In genomic region chr7:46084024-46084423, GRCm38 (mm10) we compare ENCODE assay signal across 23 mouse cellular contexts. TPM values are rescaled to one million over a fixed set of nuclear protein-coding genes. Genes with fewer than 3 reads are reported as not detected.
DNase-seq lines count a peak whose midpoint lies in the region; ATAC-seq lines count a peak whose summit lies in the region.
"Had no signal": no experiment of that assay in that cellular context is flagged by ENCODE, and none has a peak within 500 bp of the region (broad histone marks: within the 10 kb centered on the region; RNA-seq: fewer than 3 reads in every experiment).

No protein-coding gene starts in this region.

- no peak overlapping the region for H3K4me3 ChIP-seq in heart, embryonic 13.5 days
- H3K4me3 ChIP-seq in lung, embryonic 16.5 days (ENCODE audit: low read length), result no peak overlapping the region
- no peak overlapping the region for H3K4me3 ChIP-seq in neural tube, embryonic 13.5 days
- H3K4me3 ChIP-seq: embryonic facial prominence, embryonic 13.5 days; embryonic facial prominence, embryonic 15.5 days; erythroblast, embryonic 14.5 days; forebrain, embryonic 10.5 days; forebrain, embryonic 12.5 days had no signal

- DNase-seq in heart, adult 18-20 months, result no peak
- no peak for DNase-seq in lung, postnatal 4 days
- no peak for DNase-seq in neural tube, embryonic 10.5 days (ENCODE audit: extremely low spot score, low spot score)
- DNase-seq: adrenal gland, adult 2 months; adrenal gland, postnatal 25 days; cerebellum, adult 11 months; cerebellum, adult 18-20 months; cerebellum, adult 8-10 months; cerebellum, adult 9-11 months; cerebellum, postnatal 36 days; embryo, embryonic 11 days had no signal

- peak overlapping the region; percentile 29; the same call in 1 of the 2 replicates for H3K9ac ChIP-seq in heart, embryonic 13.5 days
- no peak overlapping the region for H3K9ac ChIP-seq in lung, embryonic 16.5 days (ENCODE audit: low read length)
- H3K9ac ChIP-seq in neural tube, embryonic 13.5 days, result no peak overlapping the region
- H3K9ac ChIP-seq: embryonic facial prominence, embryonic 13.5 days; embryonic facial prominence, embryonic 15.5 days; forebrain, embryonic 12.5 days had no signal

- H3K36me3 ChIP-seq in heart, embryonic 13.5 days, result peaks cover 54% of the 10 kb centered on the region
- peaks cover 4% of the 10 kb centered on the region for H3K36me3 ChIP-seq in lung, embryonic 16.5 days (ENCODE audit: control insufficient read depth, insufficient read depth, low read length)
- H3K36me3 ChIP-seq in neural tube, embryonic 13.5 days, result peaks cover 62% of the 10 kb centered on the region

- no peak overlapping the region; the same call in 1 of the 2 replicates for H3K27ac ChIP-seq in heart, embryonic 13.5 days (replicated peaks)
- H3K27ac ChIP-seq in lung, embryonic 16.5 days (ENCODE audit: low read length), result no peak overlapping the region
- H3K27ac ChIP-seq in neural tube, embryonic 13.5 days (replicated peaks), result no peak overlapping the region
- H3K27ac ChIP-seq: embryonic facial prominence, embryonic 13.5 days; forebrain, embryonic 10.5 days; forebrain, embryonic 12.5 days had no signal

- 74% methylated on average over 10 of the region's 10 CpGs for WGBS in heart, embryonic 13.5 days
- 71% methylated on average over 10 of the region's 10 CpGs for WGBS in lung, embryonic 16.5 days
- WGBS in neural tube, embryonic 13.5 days, result 90% methylated on average over 10 of the region's 10 CpGs

- H3K4me2 ChIP-seq in heart, embryonic 13.5 days, result no peak overlapping the region
- H3K4me2 ChIP-seq in lung, embryonic 16.5 days (ENCODE audit: low read depth, low read length), result no peak overlapping the region
- H3K4me2 ChIP-seq in neural tube, embryonic 13.5 days, result no peak overlapping the region
- H3K4me2 ChIP-seq: embryonic facial prominence, embryonic 13.5 days; embryonic facial prominence, embryonic 15.5 days; forebrain, embryonic 12.5 days had no signal

- no peaks in the 10 kb centered on the region for H3K27me3 ChIP-seq in heart, embryonic 13.5 days (replicated peaks)
- H3K27me3 ChIP-seq in lung, embryonic 16.5 days (ENCODE audit: control insufficient read depth, insufficient read depth, low read depth, low read length), result no peaks in the 10 kb centered on the region
- no peaks in the 10 kb centered on the region for H3K27me3 ChIP-seq in neural tube, embryonic 13.5 days
- H3K27me3 ChIP-seq: embryonic facial prominence, embryonic 13.5 days; embryonic facial prominence, embryonic 15.5 days; forebrain, embryonic 12.5 days had no signal

- H3K9me3 ChIP-seq in heart, embryonic 13.5 days, result 0 out of 2 replicates have a peak, but pooled peaks cover 3% of the 10 kb centered on the region
- 0 out of 2 replicates have a peak, but pooled peaks cover 4% of the 10 kb centered on the region for H3K9me3 ChIP-seq in lung, embryonic 16.5 days (ENCODE audit: control insufficient read depth, low read length)
- H3K9me3 ChIP-seq in neural tube, embryonic 13.5 days, result peaks cover 11% of the 10 kb centered on the region
- H3K9me3 ChIP-seq: embryonic facial prominence, embryonic 15.5 days; forebrain, embryonic 12.5 days had no signal

- H3K4me1 ChIP-seq in heart, embryonic 13.5 days, result peaks cover 36% of the 10 kb centered on the region
- H3K4me1 ChIP-seq in lung, embryonic 16.5 days (replicated peaks; ENCODE audit: control insufficient read depth, insufficient read depth, low read length), result peaks cover 7% of the 10 kb centered on the region; the same call in 1 of the 2 replicates
- no peaks in the 10 kb centered on the region for H3K4me1 ChIP-seq in neural tube, embryonic 13.5 days (replicated peaks)
- H3K4me1 ChIP-seq: forebrain, embryonic 12.5 days had no signal

- ATAC-seq in heart, embryonic 13.5 days (ENCODE audit: extremely low read depth, insufficient number of reproducible peaks, low FRiP score, low TSS enrichment), result no peak
- peak; percentile 45 for ATAC-seq in lung, embryonic 16.5 days (ENCODE audit: low read depth)
- ATAC-seq in neural tube, embryonic 13.5 days (ENCODE audit: low read depth), result 0 out of 2 replicates have a peak, but pooled peaks have one; percentile 50
- ATAC-seq: forebrain, embryonic 14.5 days had no signal

RNA-seq across cellular contexts. Expression of gene Kcnj11, which starts 16.5 kb away (rescaled TPM):
- polyA plus RNA-seq in heart, embryonic 13.5 days (2015; fragmentation: Nextera tagmentation; extraction: Ambion mirVana), result 5.3 and 7.1 TPM in 2 replicates
- total RNA-seq in heart, adult 18-20 months (2021), result 100 to 1,000 TPM; 114 to 120 TPM
- 0.38 and 0.59 TPM in 2 replicates for polyA plus RNA-seq in lung, embryonic 16.5 days (2015; fragmentation: Nextera tagmentation; extraction: Ambion mirVana)
- 1.1 and 1.7 TPM in 2 replicates for polyA plus RNA-seq in neural tube, embryonic 13.5 days (2015; fragmentation: Nextera tagmentation; extraction: Ambion mirVana)
- total RNA-seq: common myeloid progenitor, adult 5-6 weeks; MEL had no signal
- polyA plus RNA-seq: C2C12 had no signal

RNA-seq across cellular contexts. Expression of gene Nomo1, which starts 50.5 kb away (rescaled TPM):
- polyA plus RNA-seq in heart, embryonic 13.5 days (2015; fragmentation: Nextera tagmentation; extraction: Ambion mirVana), result 37.7 and 39.2 TPM in 2 replicates
- total RNA-seq in heart, adult 18-20 months (2021), result 10 to 100 TPM; 88.0 to 95.9 TPM
- 30.3 and 31.4 TPM in 2 replicates for polyA plus RNA-seq in lung, embryonic 16.5 days (2015; fragmentation: Nextera tagmentation; extraction: Ambion mirVana)
- polyA plus RNA-seq in neural tube, embryonic 13.5 days (2015; fragmentation: Nextera tagmentation; extraction: Ambion mirVana), result 36.0 and 38.6 TPM in 2 replicates

RNA-seq across cellular contexts. Expression of gene Abcc6, which starts 53.9 kb away (rescaled TPM):
- polyA plus RNA-seq in heart, embryonic 13.5 days (2015; fragmentation: Nextera tagmentation; extraction: Ambion mirVana), result 0.11 and 0.23 TPM in 2 replicates
- total RNA-seq in heart, adult 18-20 months (2021), result not detected
- polyA plus RNA-seq in lung, embryonic 16.5 days (2015; fragmentation: Nextera tagmentation; extraction: Ambion mirVana), result 0.25 and 0.63 TPM in 2 replicates
- polyA plus RNA-seq in neural tube, embryonic 13.5 days (2015; fragmentation: Nextera tagmentation; extraction: Ambion mirVana), result 0.52 and 0.56 TPM in 2 replicates
- total RNA-seq: common myeloid progenitor, adult 5-6 weeks had no signal
- polyA plus RNA-seq: C2C12 had no signal
